Mouse (Mus musculus): ENCODE data around the gene Smpd2. TPM values are rescaled to one million over a fixed set of nuclear protein-coding genes. Genes with fewer than 3 reads are reported as not detected.

Smpd2 gene
- total and polyA plus RNA-seq, 3 experiments: 8.9 to 15.4 (median 11.3) TPM

- no peak for DNase-seq (ENCODE audit: extremely low read depth)
- no peak for TF ChIP-seq ZC3H11A (IDR thresholded peaks at IDR 0.05; ENCODE audit: low read depth, low read length)
- TF ChIP-seq SIN3A (IDR thresholded peaks at IDR 0.05; ENCODE audit: low read length): no peak
- no peak for TF ChIP-seq CTCF (conservative IDR thresholded peaks at IDR 0.05 in 1 of 2, IDR thresholded peaks at IDR 0.05 in 1 of 2; ENCODE audit: low read depth in 2 of 2, low read length in 2 of 2)
- Histone ChIP-seq H3K4me3 (replicated peaks in 1 of 3; ENCODE audit: low read depth in 2 of 3, low read length in 2 of 3, poor library complexity in 1 of 3) (no peak overlapping the region), H3K4me2 (ENCODE audit: insufficient read depth, low read depth, poor library complexity, severe bottlenecking) (no peak overlapping the region), H3K79me2 (replicated peaks; ENCODE audit: control insufficient read depth, extremely low read depth, insufficient read depth, poor library complexity, severe bottlenecking) (no peaks in the 10 kb centered on the region), H3K9me3 (replicated peaks; ENCODE audit: low read length) (no peaks in the 10 kb centered on the region), H3K9ac (ENCODE audit: insufficient read depth, low read depth) (no peak overlapping the region), H3K27me3 (replicated peaks) (no peaks in the 10 kb centered on the region), H3K27ac (ENCODE audit: insufficient read depth, low read depth) (no peak overlapping the region), H3K36me3 (replicated peaks in 1 of 2; ENCODE audit: control insufficient read depth in 1 of 2, insufficient read depth in 1 of 2, low read length in 1 of 2) (peaks cover 57 to 82% of the 10 kb centered on the region in 2 experiments), H3K4me1 (ENCODE audit: control insufficient read depth in 1 of 2, insufficient read depth in 2 of 2) (peaks cover 0 to 13% of the 10 kb centered on the region in 2 experiments; a peak in 3 of 4 replicates)
- dilution Hi-C loops (cut with MboI; ENCODE audit: extremely low pct_ligation_motif_present, extremely low pct_unique_long_range_greater_than_20kb, low sequenced_read_pairs) (no loop called here), in situ Hi-C loops (cut with MboI; ENCODE audit: low pct_ligation_motif_present, low pct_unique_long_range_greater_than_20kb, low sequenced_read_pairs) (no loop called here)
Observed at GRCm38 (mm10) chr10:41459990-41460389, 30.2 kb downstream of the Smpd2 start.

- H3K27me3 ChIP-seq (replicated peaks): no peaks in the 10 kb centered on the region
- TF ChIP-seq MXI1 (IDR thresholded peaks at IDR 0.05; ENCODE audit: low read depth, low read length) (no peak), POLR2AphosphoS2 (IDR thresholded peaks at IDR 0.05; ENCODE audit: low read depth, low read length) (no peak), ETS1 (conservative IDR thresholded peaks at IDR 0.05; ENCODE audit: low read depth, low read length) (no peak), CTCF (conservative IDR thresholded peaks at IDR 0.05 in 1 of 2, IDR thresholded peaks at IDR 0.05 in 1 of 2; ENCODE audit: low read depth in 2 of 2, low read length in 2 of 2) (no peak), UBTF (IDR thresholded peaks at IDR 0.05; ENCODE audit: low read depth, low read length) (no peak), JUND (conservative IDR thresholded peaks at IDR 0.05; ENCODE audit: low read depth, low read length) (no peak), BHLHE40 (IDR thresholded peaks at IDR 0.05; ENCODE audit: low read depth, low read length) (no peak), USF2 (conservative IDR thresholded peaks at IDR 0.05; ENCODE audit: low read depth, low read length) (no peak), ZKSCAN1 (IDR thresholded peaks at IDR 0.05; ENCODE audit: borderline replicate concordance, low read depth, low read length) (no peak), MAFK (IDR thresholded peaks at IDR 0.05; ENCODE audit: insufficient replicate concordance, low read length) (no peak), TBP (conservative IDR thresholded peaks at IDR 0.05; ENCODE audit: low read depth, low read length) (no peak), GABPA (IDR thresholded peaks at IDR 0.05; ENCODE audit: insufficient replicate concordance, low read depth, low read length) (no peak), TCF12 (IDR thresholded peaks at IDR 0.05; ENCODE audit: low read depth, low read length) (no peak), CHD2 (IDR thresholded peaks at IDR 0.05; ENCODE audit: low read length) (no peak), RAD21 (IDR thresholded peaks at IDR 0.05; ENCODE audit: low read depth, low read length) (no peak), ZMIZ1 (IDR thresholded peaks at IDR 0.05; ENCODE audit: low read depth, low read length) (no peak)
- dilution Hi-C loops (cut with MboI; ENCODE audit: extremely low pct_ligation_motif_present, extremely low pct_unique_long_range_greater_than_20kb, low sequenced_read_pairs): no loop called here
Observed at GRCm38 (mm10) chr10:41452791-41453190, 37.4 kb downstream of the Smpd2 start.

More at GRCm38 (mm10) chr10:41452791-41453190, 37.4 kb downstream of the Smpd2 start:
- H3K79me2 ChIP-seq (replicated peaks; ENCODE audit: control insufficient read depth, extremely low read depth, insufficient read depth, poor library complexity, severe bottlenecking): peaks cover 23% of the 10 kb centered on the region
- H3K27ac ChIP-seq (ENCODE audit: insufficient read depth, low read depth): no peak overlapping the region
- DNase-seq (ENCODE audit: extremely low read depth): no peak
- H3K9ac ChIP-seq (ENCODE audit: insufficient read depth, low read depth): no peak overlapping the region
- H3K9me3 ChIP-seq (replicated peaks; ENCODE audit: low read length): no peaks in the 10 kb centered on the region
- H3K4me3 ChIP-seq (replicated peaks in 1 of 3; ENCODE audit: low read depth in 2 of 3, low read length in 2 of 3, poor library complexity in 1 of 3): no peak overlapping the region
- H3K4me2 ChIP-seq (ENCODE audit: insufficient read depth, low read depth, poor library complexity, severe bottlenecking): no peak overlapping the region
- peaks cover 14 to 40% of the 10 kb centered on the region in 2 experiments for H3K4me1 ChIP-seq (ENCODE audit: control insufficient read depth in 1 of 2, insufficient read depth in 2 of 2)
- in situ Hi-C loops (cut with MboI; ENCODE audit: low pct_ligation_motif_present, low pct_unique_long_range_greater_than_20kb, low sequenced_read_pairs): no loop called here
- peaks cover 36 to 59% of the 10 kb centered on the region in 2 experiments for H3K36me3 ChIP-seq (replicated peaks in 1 of 2; ENCODE audit: control insufficient read depth in 1 of 2, insufficient read depth in 1 of 2, low read length in 1 of 2)

All from CH12.LX (cell line).